Mouse (Mus musculus): ENCODE data around the gene Fkbp2. TPM values are rescaled to one million over a fixed set of nuclear protein-coding genes. Genes with fewer than 3 reads are reported as not detected.

Fkbp2 gene
- polyA plus RNA-seq, 1 experiment, result 33.2 TPM

- Histone ChIP-seq H3K4me1 (replicated peaks; ENCODE audit: control insufficient read depth, insufficient read depth, low read length) (peaks cover 16% of the 10 kb centered on the region), H3K27ac (ENCODE audit: control insufficient read depth, insufficient read depth, low read length) (no peak overlapping the region), H3K27me3 (ENCODE audit: control insufficient read depth, insufficient read depth, low read length) (no peaks in the 10 kb centered on the region), H3K4me3 (ENCODE audit: control insufficient read depth, insufficient read depth, low read length) (no peak overlapping the region), H3K36me3 (ENCODE audit: control insufficient read depth, insufficient read depth, low read length) (no peaks in the 10 kb centered on the region)
- DNase-seq, result no peak
- 90% methylated on average over 10 of the region's 10 CpGs for WGBS
- TF ChIP-seq POLR2A (IDR thresholded peaks at IDR 0.05; ENCODE audit: control insufficient read depth, extremely low read depth, insufficient read depth, low read length, poor library complexity) (no peak), CTCF (IDR thresholded peaks at IDR 0.05; ENCODE audit: borderline replicate concordance, control insufficient read depth, extremely low read depth, insufficient read depth, low read length, poor library complexity) (no peak)
Measured at GRCm38 (mm10) chr19:6985951-6986708, 5.8 kb upstream of the Fkbp2 start.

GRCm38 (mm10) chr19:6985300-6985699 is 5.0 kb upstream of the Fkbp2 start:
- no peak for DNase-seq
- Histone ChIP-seq H3K4me3 (ENCODE audit: control insufficient read depth, insufficient read depth, low read length) (no peak overlapping the region), H3K27ac (ENCODE audit: control insufficient read depth, insufficient read depth, low read length) (no peak overlapping the region), H3K27me3 (ENCODE audit: control insufficient read depth, insufficient read depth, low read length) (no peaks in the 10 kb centered on the region), H3K4me1 (replicated peaks; ENCODE audit: control insufficient read depth, insufficient read depth, low read length) (peaks cover 16% of the 10 kb centered on the region), H3K36me3 (ENCODE audit: control insufficient read depth, insufficient read depth, low read length) (no peaks in the 10 kb centered on the region)
- 97% methylated on average over 19 of the region's 19 CpGs for WGBS
- TF ChIP-seq CTCF (IDR thresholded peaks at IDR 0.05; ENCODE audit: borderline replicate concordance, control insufficient read depth, extremely low read depth, insufficient read depth, low read length, poor library complexity) (no peak), POLR2A (IDR thresholded peaks at IDR 0.05; ENCODE audit: control insufficient read depth, extremely low read depth, insufficient read depth, low read length, poor library complexity) (no peak)

- no peak for DNase-seq
- peaks cover 23% of the 10 kb centered on the region for H3K4me1 ChIP-seq (replicated peaks; ENCODE audit: control insufficient read depth, insufficient read depth, low read length)
- WGBS, result 98% methylated on average over 5 of the region's 5 CpGs
- no peak overlapping the region for H3K4me3 ChIP-seq (ENCODE audit: control insufficient read depth, insufficient read depth, low read length)
- no peaks in the 10 kb centered on the region for H3K36me3 ChIP-seq (ENCODE audit: control insufficient read depth, insufficient read depth, low read length)
- H3K27ac ChIP-seq (ENCODE audit: control insufficient read depth, insufficient read depth, low read length), result no peak overlapping the region
- TF ChIP-seq CTCF (IDR thresholded peaks at IDR 0.05; ENCODE audit: borderline replicate concordance, control insufficient read depth, extremely low read depth, insufficient read depth, low read length, poor library complexity) (no peak), POLR2A (IDR thresholded peaks at IDR 0.05; ENCODE audit: control insufficient read depth, extremely low read depth, insufficient read depth, low read length, poor library complexity) (no peak)
- no peaks in the 10 kb centered on the region for H3K27me3 ChIP-seq (ENCODE audit: control insufficient read depth, insufficient read depth, low read length)
Measured at GRCm38 (mm10) chr19:6983621-6984020, 3.3 kb upstream of the Fkbp2 start.

- no peak overlapping the region for H3K4me3 ChIP-seq (ENCODE audit: control insufficient read depth, insufficient read depth, low read length)
- no peaks in the 10 kb centered on the region for H3K27me3 ChIP-seq (ENCODE audit: control insufficient read depth, insufficient read depth, low read length)
- peaks cover 6% of the 10 kb centered on the region; the same call in 1 of the 2 replicates for H3K36me3 ChIP-seq (ENCODE audit: control insufficient read depth, insufficient read depth, low read length)
- H3K4me1 ChIP-seq (replicated peaks; ENCODE audit: control insufficient read depth, insufficient read depth, low read length), result peaks cover 29% of the 10 kb centered on the region
- no peak overlapping the region for H3K27ac ChIP-seq (ENCODE audit: control insufficient read depth, insufficient read depth, low read length)
- TF ChIP-seq POLR2A (IDR thresholded peaks at IDR 0.05; ENCODE audit: control insufficient read depth, extremely low read depth, insufficient read depth, low read length, poor library complexity), result no peak
- no peak for TF ChIP-seq CTCF (IDR thresholded peaks at IDR 0.05; ENCODE audit: borderline replicate concordance, control insufficient read depth, extremely low read depth, insufficient read depth, low read length, poor library complexity)
- WGBS, result 97% methylated on average over 4 of the region's 4 CpGs
- no peak for DNase-seq
Measured at GRCm38 (mm10) chr19:6981465-6981864, 1.2 kb upstream of the Fkbp2 start.

- TF ChIP-seq CTCF (IDR thresholded peaks at IDR 0.05; ENCODE audit: borderline replicate concordance, control insufficient read depth, extremely low read depth, insufficient read depth, low read length, poor library complexity) (peak; percentile 96), POLR2A (IDR thresholded peaks at IDR 0.05; ENCODE audit: control insufficient read depth, extremely low read depth, insufficient read depth, low read length, poor library complexity) (peak; percentile 41)
- Histone ChIP-seq H3K27me3 (ENCODE audit: control insufficient read depth, insufficient read depth, low read length) (no peaks in the 10 kb centered on the region), H3K4me1 (replicated peaks; ENCODE audit: control insufficient read depth, insufficient read depth, low read length) (peaks cover 28% of the 10 kb centered on the region), H3K4me3 (ENCODE audit: control insufficient read depth, insufficient read depth, low read length) (peak overlapping the region; percentile 65), H3K27ac (ENCODE audit: control insufficient read depth, insufficient read depth, low read length) (peak overlapping the region; percentile 1; the same call in 1 of the 2 replicates), H3K36me3 (ENCODE audit: control insufficient read depth, insufficient read depth, low read length) (peaks cover 6% of the 10 kb centered on the region; the same call in 1 of the 2 replicates)
- peak; percentile 99 for DNase-seq
- WGBS, result under 1% methylated on average over 59 of the region's 59 CpGs
Measured at GRCm38 (mm10) chr19:6979486-6980380, 568 bp downstream of the Fkbp2 start.

- Histone ChIP-seq H3K36me3 (ENCODE audit: control insufficient read depth, insufficient read depth, low read length) (peaks cover 6% of the 10 kb centered on the region; the same call in 1 of the 2 replicates), H3K27me3 (ENCODE audit: control insufficient read depth, insufficient read depth, low read length) (no peaks in the 10 kb centered on the region), H3K4me3 (ENCODE audit: control insufficient read depth, insufficient read depth, low read length) (peak overlapping the region; percentile 48), H3K27ac (ENCODE audit: control insufficient read depth, insufficient read depth, low read length) (peak overlapping the region; percentile 1; the same call in 1 of the 2 replicates), H3K4me1 (replicated peaks; ENCODE audit: control insufficient read depth, insufficient read depth, low read length) (peaks cover 29% of the 10 kb centered on the region)
- DNase-seq, result peak; percentile 54
- TF ChIP-seq CTCF (IDR thresholded peaks at IDR 0.05; ENCODE audit: borderline replicate concordance, control insufficient read depth, extremely low read depth, insufficient read depth, low read length, poor library complexity) (no peak), POLR2A (IDR thresholded peaks at IDR 0.05; ENCODE audit: control insufficient read depth, extremely low read depth, insufficient read depth, low read length, poor library complexity) (no peak)
- 31% methylated on average over 11 of the region's 11 CpGs for WGBS
Measured at GRCm38 (mm10) chr19:6979001-6979479, 1.3 kb downstream of the Fkbp2 start.
